Mouse (Mus musculus) kidney, adult 2 months (tissue): ENCODE measurements around the gene Fhit.

ENCODE experiments used
- CTCF ChIP-seq: fragments of 200-500 bp; conservative IDR thresholded peaks from 2 replicates; pipeline ENCODE4 v1.5.1; 2011; ENCODE audit warnings: low read depth, mild to moderate bottlenecking, control low read depth, low read length, moderate library complexity, mixed read lengths; ENCODE audit not compliant: insufficient read depth, insufficient read length
- POLR2A ChIP-seq: fragments of 200-500 bp; IDR thresholded peaks from one replicate; pipeline ENCODE4 v1.6.1; 2011; ENCODE audit warnings: low read depth, low read length, control low read depth

GRCm38 (mm10) chr14:10933667-10934066 lies 228.2 kb downstream of the Fhit start:
- TF ChIP-seq POLR2A = no peak
- TF ChIP-seq CTCF = no peak
